Mouse (Mus musculus) telencephalon, adult 2 months (tissue): ENCODE data around the gene Nsrp1.
"Not testable (repeated sequence)": the region's sequence is repeated elsewhere in the genome, so short reads cannot be mapped to it uniquely, and the experiment has no call there.

Source experiments
- DNase-seq: peaks from one replicate; pipeline ENCODE4 v3.0.0-alpha.2; 2011; ENCODE audit warnings: low read depth, low spot score

The Nsrp1 gene

DNA sequence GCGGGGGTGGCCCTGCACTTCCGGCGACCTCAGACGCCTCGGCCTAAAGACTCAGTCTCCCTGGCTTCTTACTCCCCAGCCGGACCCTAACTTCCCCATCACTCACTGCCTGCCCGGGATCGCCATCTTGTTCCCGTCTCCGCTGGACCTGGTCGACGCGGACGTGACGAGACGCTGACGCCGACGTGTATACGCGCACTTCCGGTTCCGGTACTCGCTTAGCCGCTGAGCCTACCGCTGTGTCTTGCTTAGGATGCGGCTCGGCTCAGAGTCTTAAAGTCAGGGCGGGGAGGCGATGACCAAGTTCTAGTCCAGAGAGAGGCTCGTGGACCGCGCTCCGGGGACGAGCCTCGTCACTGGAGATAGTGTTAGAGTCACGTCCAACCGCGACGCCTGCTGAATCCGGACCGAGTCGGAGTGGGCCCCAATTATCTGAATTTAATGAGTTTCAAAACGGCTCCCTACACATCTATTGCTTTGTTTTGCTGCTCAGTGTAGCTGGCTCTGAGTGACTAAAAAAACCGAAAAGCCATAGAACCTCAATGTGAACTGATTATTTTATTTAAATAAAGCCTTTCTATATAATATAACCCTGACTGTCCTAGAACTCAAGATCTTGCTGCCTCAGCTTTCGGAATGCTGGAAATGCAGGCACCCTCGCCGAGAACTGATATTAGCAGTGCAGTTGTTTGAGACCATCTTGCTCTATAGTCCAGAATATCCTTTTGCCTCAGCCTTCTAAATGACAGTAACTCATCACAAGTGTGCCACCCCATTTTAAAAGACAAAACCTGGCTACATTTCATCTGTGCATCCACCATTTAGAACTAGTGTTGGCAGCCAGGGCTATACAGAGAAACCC is at the start of gene Nsrp1:
Gene Nsrp1 (minus strand): TSS at position 163 of the 862 bp plus-strand sequence.
- DNase-seq = peak; percentile 92

DNA sequence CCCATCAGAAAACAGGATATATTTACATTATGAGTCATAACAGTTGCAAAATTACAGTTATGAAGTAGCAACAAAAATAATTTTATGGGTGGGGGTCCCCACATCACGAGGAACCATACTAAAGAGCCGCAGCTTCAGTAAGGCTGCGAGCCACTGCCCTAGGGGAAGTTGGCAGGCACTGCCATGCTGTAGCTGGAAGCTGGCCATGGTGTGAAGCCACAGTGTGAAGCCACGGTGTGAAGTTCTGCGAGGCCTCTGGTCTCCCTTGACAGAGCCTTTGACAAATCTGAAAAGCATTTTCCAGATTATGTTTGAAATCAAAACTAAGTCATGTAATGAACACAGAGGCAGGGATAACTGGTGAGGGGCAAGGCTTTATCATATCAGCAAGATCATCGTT is 32.9 kb upstream of the Nsrp1 start:
- no peak for DNase-seq

DNA sequence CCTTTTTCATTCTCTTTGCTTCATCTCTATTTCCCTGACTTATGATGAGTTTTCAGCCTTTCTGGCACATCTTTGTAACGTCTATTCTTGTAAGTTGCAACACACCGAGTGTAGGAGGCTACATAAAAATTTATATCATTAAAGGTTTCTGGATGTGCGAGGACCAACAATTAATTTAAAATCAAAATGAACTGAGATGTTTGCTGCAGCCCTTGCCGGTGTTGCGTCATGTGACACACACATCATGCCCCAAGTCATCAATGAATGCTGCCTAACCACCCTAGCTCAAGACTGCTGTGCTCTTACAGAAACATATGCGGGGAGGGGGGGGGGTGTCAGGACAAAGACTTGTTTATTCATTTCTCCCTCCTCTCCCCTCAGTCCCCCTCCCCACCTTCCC is 30.2 kb upstream of the Nsrp1 start:
- no peak for DNase-seq

GRCm38 (mm10) chr11:77107872-77108271 is 29.6 kb upstream of the Nsrp1 start:
- DNase-seq = not testable (repeated sequence)

DNA sequence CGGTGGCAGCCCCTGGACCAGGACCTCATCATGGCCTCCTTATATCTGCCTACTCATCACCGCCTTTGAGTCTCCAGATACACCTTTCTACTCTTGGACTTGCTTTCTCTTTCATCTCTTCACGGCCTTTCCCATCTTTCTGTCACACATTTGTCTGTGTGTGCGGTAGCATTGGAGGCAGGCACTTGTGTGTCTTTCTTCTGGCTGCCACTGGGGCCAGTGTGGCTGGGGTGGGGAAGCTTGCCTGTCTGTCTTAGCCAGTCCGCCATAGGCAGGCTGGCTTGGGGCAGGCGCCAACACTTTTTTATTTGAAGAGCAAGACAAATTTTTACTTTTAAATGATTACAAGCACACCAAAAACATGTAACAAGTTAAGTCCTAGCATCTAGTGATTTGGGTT is 28.7 kb upstream of the Nsrp1 start:
- no peak for DNase-seq

GRCm38 (mm10) chr11:77100137-77100937 is 22.1 kb upstream of the Nsrp1 start:
- peak; percentile 5 for DNase-seq

GRCm38 (mm10) chr11:77098332-77098972 is 20.2 kb upstream of the Nsrp1 start:
- DNase-seq = no peak

- no peak for DNase-seq
Observed at GRCm38 (mm10) chr11:77096991-77097390, 18.8 kb upstream of the Nsrp1 start.

DNA sequence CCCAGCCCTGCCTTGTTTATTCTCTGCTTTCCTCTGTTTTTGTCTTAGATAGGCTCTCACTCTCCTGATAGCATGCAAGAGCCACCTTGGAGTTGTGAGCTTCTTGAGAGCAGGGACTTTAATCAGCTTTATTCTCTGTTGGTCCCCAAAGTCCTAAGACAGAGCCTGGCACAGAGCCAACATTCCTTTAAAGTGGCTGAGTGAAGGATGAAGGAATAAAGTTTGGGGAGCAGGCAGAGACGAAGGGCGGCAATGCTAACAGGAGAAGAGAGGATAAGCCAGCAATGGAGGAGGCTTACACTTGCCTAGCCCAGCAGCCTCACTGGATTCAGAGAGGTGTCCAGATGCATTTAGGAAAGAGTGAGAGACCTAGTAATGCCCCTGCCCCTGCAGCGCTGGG is 18.3 kb upstream of the Nsrp1 start:
- DNase-seq = no peak

DNA sequence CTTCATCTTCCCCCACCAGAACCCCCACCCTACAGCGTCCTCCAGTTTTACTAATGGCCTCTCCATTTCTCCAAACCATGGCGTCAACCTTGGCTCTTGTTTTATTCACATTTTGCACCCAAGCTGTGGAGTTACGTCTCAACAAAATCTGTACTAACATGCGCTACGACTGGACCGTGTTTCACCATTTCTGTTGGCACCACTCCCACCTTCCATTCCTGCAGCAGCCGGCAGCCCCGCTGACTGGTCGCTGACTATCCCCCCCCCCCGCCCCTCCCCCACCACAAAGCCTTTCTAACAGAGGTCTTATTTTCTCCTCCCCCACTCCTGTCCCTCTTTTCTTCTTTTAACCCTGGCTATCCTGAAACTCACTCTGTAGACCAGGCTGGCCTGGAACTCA is 17.0 kb upstream of the Nsrp1 start:
- DNase-seq = no peak

DNA sequence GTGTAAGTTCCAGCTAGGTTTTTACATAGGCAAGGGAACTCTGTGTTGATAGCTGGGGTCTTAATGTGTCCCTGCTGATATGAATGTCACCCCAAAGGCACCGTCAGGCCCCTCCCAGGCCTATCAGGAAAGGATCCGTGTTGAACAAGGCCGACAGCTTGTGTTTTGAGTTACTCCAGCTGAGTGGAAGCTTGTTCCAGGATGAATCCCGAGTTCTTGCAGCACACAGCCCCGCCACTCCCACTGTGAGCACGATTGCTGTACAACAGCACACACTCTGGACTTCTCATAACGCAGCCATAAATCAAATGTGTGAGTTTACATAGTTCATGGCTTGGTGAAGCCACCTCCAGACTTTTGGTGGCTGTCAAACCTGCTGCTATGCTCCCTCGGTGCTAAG is 15.9 kb upstream of the Nsrp1 start:
- no peak for DNase-seq

GRCm38 (mm10) chr11:77093208-77093607 is 15.0 kb upstream of the Nsrp1 start:
- DNase-seq = no peak

- no peak for DNase-seq
Observed at GRCm38 (mm10) chr11:77089162-77089561, 10.9 kb upstream of the Nsrp1 start.

- no peak for DNase-seq
Observed at GRCm38 (mm10) chr11:77087004-77087403, 8.8 kb upstream of the Nsrp1 start.

DNA sequence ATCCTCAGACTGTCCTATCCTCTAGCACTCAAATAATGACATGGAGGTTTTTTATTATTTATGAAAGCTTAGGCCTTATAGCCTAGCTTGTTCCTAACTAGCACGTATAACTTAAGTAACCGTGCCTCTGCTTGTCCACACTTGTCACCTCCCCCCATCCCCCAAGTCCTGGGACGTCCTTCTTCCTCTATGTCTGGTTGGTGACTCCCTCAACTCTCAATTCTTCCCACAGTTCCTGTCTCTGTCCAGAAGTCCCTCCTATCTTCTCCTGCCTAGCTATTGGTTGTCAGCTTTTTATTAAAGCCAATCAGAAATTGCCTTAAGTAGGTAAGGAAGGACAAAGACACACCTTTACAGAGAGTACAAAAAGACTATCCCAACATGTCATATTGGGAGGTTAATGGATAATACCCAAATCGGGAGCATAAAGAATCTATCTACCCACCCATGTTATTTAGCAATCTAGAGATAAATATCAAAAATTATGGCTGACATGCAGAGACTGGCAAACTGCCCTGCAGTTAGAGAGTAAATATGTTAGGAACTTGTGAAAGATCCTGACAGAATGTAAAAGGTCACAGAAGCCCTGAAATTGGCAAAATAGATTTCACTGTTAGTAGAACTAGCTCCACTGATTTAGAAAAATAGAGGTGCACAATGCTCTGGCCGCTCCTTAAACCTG is 5.9 kb upstream of the Nsrp1 start:
- no peak for DNase-seq

- no peak for DNase-seq
Observed at GRCm38 (mm10) chr11:77079361-77079760, 1.1 kb upstream of the Nsrp1 start.

DNA sequence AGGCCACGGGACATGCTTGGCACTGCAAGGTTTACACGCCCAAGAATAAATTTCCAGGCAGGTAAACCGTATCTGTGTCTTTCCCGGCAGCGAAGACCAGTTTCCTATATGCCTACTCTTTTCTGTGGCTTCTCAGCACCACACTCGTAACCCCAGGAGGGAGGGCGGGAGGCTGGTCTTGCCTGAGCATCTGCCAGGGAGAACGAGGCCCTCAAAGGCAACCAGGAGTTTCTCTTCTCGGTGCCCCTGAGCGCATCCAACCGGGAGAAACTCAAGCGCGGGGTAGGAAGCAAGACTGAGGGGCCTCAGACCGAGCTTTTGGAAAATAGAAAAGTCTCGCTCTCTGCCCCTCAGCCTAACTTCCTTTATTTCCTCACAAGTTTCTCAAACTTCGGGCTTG is 443 bp downstream of the Nsrp1 start:
- no peak for DNase-seq

DNA sequence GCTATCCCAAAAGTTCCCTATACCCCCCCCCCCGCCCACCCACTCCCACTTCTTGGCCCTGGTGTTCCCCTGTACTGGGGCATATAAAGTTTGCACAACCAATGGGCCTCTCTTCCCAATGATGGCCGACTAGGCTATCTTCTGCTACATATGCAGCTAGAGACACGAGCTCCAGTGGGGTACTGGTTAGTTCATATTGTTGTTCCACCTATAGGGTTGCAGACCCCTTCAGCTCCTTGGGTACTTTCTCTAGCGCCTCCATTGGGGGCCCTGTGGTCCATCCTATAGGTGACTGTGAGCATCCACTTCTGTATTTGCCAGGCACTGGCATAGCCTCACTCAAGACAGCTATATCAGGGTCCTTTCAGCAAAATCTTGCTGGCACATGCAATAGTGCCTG is 904 bp downstream of the Nsrp1 start:
- not testable (repeated sequence) for DNase-seq

GRCm38 (mm10) chr11:77070721-77071120 is 7.5 kb downstream of the Nsrp1 start:
- no peak for DNase-seq

- no peak for DNase-seq
Observed at GRCm38 (mm10) chr11:77068825-77069224, 9.4 kb downstream of the Nsrp1 start.

GRCm38 (mm10) chr11:77063406-77063805 is 14.8 kb downstream of the Nsrp1 start:
- no peak for DNase-seq

- no peak for DNase-seq
Observed at GRCm38 (mm10) chr11:77061951-77062350, 16.3 kb downstream of the Nsrp1 start.
